Mouse (Mus musculus) gastrocnemius, postnatal 10 days (tissue): Measurements from ENCODE around the gene Enah. TPM values are rescaled to one million over a fixed set of nuclear protein-coding genes. Genes with fewer than 3 reads are reported as not detected.

ENCODE experiments used
- DNase-seq: peaks from one replicate; pipeline ENCODE4 v3.0.0; 2021; ENCODE audit warnings: mixed read lengths
- long read RNA-seq, 2 experiments: library from polyadenylated mRNA; stranded (forward); transcript quantifications; one replicate each; pipeline ENCODE4 v2.0.0; 2021
- total RNA-seq, 2 experiments: library from RNA; stranded (reverse); gene quantifications; 2 replicates each; pipeline ENCODE4 v1.2.3; 2021

The Enah gene
- 100 to 1,000 TPM in 1 of 2 experiments, 10 to 100 TPM in 1; 98.5 to 134 TPM for total RNA-seq
- long read RNA-seq, experiment 1, partial matches to known transcripts = 8 of 25 reads
- long read RNA-seq, experiment 1, other reads (novel, unspliced or antisense) = 16 of 25 reads
- long read RNA-seq, experiment 2, partial matches to known transcripts = 6 of 20 reads
- long read RNA-seq, experiment 2, other reads (novel, unspliced or antisense) = 14 of 20 reads

DNA sequence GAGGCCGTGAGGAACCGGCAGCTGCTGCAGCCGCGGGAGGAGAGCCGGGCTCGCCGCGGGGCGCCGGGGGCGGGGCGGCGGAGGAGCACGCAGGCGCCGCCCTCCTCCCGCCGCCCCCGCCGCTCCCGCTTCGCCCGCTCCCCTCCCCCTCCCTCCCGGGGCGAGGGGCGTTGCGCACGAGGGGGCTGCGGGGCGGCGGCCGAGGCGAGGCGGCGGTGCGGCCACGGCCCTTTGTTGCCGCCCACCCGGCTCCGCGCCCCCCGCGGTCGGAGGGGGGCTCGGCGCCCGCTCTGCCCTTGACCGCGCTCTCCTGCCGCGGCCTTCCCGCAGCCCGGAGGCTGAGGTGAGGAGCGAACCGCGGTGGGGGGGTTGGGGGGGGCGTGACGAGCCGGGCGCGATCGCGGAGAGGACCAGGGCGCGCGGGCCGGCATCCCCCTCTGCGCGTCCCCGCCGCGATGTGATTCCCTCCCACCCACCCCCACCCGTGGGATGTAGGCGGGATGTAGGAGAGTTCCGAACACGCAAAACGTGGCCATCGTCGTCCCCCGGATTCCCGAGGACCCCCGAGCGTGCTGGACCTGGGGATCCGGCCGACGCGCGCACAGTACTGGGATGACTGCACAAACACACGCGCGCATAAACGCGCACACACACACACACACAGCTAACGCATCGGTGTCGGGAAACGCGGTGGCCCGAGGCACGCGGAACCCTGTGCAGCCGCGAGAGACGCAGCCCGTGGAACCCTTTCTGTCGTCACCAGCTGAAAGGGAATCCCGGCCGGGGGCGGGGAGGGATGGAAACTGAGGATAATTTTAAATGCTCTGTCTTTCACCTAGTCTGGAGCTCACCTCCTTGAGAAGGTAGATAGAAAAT is at the start of gene Enah:
Gene Enah, minus strand, starts transcription at position 65 of the 876 bp plus-strand sequence.
- DNase-seq = peak; percentile 78

DNA sequence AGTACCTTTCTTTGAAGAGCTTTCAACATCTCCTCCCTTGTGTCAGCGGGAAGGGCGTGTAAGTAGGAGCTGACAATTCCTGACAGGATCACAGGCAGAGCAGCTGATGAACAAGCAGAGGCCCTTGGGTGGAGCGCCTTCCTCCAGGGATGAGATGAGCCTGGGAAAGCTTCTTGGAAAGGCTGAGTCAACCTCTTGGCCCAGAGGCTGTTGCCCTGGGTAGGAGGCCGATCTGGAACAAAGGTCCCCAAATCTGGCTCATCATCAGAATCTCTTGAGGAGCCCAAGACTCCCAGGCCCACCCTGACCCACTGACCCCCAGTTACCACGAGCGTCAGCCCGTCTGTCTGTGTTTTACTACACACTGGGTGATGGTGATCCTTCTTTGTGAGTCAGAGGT is 48.3 kb upstream of the Enah start:
- no peak for DNase-seq

DNA sequence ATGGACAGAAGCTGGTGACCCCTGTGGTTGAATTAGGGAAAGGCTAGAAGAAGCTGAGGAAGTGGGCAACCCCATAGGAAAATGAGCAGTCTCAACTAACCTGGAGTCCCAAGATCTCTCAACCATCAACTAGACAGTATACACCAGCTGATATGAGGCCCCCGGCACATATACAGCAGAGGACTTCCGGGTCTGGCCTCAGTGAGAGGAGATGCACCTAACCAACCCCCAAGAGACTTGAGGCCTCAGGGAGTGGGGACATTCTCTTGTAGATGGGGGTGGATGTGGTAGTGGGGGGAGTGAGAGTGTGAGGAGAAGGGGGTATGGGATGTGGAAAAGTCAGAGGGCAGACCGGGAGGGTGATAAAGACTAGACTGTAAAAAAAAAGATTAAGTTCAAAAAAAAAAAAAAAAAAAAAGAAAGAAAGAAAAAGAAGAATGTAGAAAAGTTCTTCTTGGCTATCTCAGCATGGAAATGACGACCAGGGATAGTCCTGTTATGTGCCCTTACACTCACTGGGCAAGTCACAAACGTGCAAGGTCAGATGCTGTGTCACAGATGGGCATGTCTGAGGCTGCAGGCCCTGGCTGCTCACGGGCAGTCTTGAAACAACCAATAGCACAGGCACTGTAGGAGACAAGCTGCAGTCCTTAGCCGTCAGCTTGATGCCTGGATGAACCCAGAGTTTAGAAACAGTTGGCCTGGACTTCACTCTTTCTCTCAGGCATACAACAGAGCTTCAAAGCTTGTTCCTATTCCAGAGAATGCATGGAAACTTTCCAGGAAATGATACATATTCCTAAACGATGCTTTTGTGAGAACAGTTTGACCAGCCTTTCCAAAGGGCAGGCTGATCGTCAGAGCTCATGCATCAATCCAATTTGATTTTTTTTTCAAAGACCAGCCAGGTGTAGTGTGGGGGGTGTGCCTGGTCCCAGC is 47.0 kb upstream of the Enah start:
- no peak for DNase-seq

DNA sequence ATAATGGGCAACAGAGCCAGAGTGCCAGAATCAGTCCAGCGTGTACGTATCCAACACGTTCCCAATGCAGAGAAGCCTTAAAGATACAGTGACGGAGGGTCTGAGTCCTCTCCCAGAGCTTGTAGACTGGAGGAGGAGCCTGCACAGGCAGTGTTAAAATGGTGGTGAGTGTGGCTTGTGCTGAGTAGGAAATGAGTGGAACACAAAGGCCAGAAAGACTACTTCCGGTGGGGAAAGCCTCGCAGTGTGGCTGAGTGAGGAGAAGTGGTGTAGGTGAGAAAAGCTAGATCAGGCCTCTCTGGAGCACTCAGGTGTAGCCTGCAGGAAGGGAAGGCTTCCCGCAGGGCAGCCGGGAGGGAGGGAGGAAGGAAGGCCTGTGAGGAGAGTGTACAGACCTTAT is 43.9 kb upstream of the Enah start:
- no peak for DNase-seq

DNA sequence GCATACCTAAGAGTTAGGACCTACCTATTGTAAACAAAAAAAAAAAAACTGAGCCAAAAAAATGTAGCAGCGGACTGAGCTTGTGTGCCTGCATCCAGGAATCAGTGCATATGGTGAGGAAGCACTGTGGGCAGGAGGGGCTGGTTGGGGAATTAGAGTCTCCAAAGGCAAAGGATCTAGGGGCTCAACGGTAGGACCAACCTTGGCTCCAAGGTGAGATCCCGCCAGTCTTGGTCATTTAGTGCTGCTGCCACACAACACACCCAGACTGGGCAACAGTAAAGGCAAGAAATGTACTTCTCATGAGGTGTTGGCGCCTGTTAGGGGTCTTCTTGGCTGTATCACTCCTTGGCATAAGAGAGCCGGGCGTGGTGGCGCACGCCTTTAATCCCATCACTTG is 43.0 kb upstream of the Enah start:
- DNase-seq = no peak

DNA sequence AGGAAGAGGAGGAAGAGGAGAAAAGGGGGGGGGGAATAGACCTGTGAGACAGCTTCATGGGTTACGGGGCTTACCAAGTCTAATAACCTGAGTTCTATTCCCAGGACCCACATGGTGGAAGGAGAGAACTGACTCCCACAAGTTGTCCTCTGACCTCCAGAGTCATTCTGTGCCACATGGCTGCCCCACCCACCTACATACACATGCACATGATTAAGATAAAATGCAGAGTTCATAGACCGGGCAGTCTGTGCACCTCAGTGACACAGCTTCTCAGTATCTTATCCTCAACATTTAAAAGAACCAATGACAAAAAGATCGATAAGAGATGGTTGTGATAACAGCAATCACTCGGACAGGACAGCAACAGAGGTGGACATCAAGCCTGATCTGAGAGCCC is 41.4 kb upstream of the Enah start:
- DNase-seq = no peak

DNA sequence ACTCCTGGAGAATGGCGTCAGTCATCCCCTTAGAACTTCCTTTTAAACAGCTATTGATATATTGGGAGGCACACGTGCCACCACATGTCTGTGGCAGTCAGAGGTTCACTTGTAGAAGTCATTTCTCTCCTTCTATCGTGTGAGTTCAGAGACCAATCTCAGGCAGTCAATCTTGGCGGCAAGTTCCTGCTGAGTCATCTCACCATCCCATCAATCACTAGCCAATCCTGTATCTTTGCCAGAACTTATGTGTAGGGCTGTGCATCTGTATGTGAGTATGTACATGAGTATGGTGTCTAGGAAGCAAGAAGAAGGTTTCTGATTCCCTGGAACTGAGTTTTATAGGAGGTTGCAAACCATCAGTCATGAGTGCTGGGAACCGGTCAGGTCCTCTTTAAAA is 40.0 kb upstream of the Enah start:
- no peak for DNase-seq

DNA sequence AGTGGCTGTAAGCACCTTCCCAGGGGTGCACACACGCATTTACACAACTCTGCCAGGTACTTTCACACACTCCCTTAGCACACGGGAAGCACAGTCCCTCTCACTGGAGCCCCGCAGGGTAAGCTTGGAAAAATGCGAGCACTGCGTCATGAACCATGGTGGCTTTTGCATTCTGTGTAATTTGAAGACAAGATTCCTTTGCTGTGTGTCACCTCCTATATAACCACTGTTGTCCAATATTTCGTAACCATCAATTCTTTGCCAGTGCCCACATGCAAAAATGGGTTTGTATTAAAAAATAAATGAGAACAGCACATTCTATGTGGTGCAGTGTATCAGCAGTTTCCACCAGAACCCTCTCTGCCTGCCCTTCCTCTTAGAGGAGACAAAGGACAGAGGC is 38.2 kb upstream of the Enah start:
- no peak for DNase-seq

DNA sequence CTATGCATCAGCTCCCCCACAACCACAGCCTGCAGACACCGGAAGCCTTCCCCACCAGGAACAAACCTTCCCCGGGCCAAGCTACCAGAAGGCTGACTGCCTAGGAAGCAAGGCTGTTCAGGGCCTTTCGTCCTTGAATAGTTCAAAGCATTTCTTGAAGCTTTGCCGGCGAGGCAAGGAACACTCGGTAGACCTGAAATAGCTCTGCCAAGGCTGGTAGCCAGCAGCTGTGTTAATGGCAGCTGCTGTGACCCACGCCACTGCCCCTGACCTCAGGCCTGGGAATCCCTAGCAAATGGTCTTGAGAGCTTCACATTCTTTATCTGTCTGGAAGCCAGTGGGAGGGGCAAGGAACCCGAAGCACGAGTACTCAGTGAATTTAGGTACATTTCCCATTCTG is 35.3 kb upstream of the Enah start:
- DNase-seq = peak; percentile 44

DNA sequence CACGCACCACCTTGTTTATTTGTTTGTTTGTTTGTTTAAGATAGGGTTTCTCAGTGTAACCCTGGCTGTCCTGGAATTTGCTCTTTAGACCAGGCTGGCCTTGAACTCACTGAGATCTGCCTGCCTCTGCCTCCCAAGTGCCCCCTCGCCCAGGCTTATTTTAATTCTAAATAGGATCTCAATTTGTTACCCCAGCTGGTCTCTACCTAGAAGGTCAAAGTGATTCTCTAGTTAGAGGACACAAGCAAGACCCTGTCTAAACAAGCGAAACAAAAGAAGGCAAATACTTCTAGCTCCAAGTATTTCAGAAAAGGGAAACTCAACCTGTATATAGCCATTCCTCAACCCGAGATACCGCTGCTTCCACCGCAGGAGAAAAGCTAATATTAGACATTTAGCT is 34.9 kb upstream of the Enah start:
- DNase-seq = no peak

DNA sequence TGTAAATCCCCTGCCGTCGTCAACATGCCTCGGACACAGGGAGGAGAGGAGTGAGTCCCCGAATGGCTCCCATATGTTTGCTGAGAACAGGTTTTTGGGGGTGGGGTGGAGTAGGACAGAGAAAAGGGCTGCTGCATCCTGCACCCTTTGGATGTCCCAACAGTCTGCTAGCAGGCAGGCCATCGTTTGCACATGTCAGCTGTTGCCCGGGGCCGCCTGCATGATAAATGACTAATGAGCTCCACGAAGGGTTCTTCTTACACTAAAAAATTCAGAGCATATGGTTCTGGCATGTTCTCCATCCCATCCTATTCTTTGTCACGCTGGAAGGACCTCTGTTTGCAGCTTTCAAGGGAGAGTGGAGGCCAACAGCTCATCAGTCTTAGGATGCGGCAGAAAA is 33.2 kb upstream of the Enah start:
- no peak for DNase-seq

DNA sequence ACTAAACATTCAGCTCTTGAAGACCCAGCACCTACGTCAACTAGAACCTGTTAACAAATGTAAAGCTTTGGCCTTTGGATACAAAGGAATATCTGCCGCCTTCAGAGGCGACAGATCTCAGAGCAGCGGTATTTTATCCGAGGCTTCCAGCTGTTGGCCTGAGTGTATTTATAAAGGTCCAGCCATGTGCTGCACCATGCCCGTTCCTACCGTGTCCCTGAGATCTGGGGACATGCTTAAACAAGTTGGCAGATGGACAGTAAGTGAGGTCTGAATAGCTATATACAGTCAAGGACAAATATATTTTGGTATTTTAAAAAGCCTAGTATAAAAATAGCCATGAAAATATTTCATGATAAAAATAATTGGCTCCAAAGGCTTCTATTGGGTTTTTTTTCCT is 32.6 kb upstream of the Enah start:
- no peak for DNase-seq

DNA sequence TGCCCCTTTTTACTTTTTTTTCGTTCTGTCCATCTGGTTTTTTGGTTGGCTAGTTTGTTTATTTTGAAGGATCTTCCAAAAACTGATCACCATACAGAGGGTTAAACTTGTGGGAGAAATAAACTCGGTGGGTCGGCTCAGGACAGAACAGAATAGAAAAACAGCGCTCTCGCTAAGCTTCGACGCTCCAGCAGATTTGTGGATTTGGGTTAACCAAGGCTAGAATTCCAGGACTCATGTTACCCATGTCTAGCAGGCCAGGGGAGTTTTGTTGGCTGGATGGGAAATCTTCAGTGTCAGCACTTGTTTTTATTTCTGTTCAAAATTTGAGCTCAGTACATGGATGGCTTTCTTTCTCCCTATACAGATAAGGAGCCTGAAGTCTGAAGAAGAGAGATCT is 30.0 kb upstream of the Enah start:
- no peak for DNase-seq

DNA sequence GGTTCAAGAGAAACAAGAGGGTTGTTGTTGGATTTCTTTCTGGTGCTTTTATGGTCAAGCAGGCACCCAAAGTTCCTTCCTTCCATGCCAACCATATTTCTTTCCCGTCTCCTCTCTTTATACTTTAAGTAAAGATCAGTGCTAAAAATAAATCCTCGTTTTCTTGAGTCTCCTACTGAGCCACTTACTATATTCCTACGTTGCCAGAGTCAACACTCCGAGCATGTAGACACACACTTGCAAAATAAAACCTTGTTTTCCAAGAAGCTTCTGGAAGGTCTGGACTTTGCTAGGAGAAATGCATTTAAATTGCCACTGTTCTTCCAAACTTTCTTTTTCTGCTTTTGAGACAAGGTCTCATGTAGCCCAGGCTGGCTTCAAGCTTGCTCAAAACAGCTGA is 28.3 kb upstream of the Enah start:
- DNase-seq = no peak

DNA sequence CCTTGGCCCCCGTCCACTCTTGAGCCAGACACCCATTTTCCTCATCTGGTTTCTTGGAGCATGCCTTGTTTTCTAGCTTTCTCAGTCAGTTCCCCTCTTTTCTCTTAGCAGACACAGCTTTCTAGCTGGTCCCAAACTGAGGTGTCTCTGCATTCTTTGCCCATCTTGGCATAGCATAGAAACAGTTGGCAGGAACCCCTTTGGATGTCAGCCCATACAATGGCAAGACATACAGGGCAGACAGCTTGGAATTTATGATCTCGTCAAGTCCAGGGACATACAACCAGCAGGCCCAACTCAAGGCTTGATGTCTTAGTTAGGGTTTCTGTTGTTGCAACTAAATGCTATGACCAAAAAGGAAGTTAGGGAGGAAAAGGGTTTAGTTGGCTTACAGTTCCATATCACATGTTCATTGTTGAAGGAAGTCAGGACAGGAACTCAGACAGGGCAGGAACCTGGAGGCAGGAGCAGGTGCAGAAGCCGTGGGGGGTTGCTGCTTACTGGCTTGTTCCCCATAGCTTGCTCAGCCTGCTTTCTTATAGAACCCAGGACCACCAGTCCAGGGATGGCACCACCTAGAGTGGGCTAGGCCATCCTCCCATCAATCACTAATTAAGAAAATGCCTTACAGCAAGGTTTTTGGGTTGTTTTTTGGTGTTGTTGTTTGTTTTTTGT is 27.4 kb upstream of the Enah start:
- no peak for DNase-seq

DNA sequence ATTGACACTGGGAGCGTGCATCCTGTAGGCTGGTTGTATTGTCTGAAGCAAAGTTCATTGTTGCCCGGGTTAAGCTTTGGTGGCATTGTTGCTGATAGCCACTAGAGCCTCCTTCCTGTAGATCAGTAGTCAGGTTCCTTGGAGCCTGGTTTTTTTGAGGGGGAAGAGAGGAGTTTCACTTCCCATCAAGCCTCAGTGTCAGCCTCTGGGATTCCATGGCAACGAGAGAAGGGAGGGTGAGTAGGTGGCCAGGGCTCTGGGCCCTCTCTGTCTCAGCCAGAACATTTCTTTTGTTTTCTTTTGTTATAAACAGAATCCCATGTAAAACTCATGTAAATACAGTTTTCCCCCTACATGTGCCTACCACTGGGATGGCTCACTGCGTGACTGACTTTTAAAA is 25.4 kb upstream of the Enah start:
- no peak for DNase-seq

DNA sequence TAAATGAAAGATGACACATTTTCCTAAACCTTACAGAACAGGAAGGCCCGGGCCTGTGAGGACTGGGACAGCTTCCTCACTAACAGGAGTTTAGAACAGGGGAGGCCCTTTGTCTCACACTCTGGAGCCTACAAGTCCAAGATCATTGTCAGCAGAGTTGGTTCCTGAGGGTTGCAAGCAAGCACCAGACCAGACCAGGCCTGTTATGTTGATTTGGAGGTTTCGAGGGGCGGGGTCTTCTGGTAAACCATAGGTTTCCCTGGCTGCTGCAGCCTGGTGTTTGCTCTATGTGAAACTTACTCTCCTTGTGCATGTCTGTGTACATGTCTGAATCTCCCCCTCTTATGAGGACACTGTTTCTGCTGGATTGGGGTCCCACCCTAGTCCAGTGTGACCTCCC is 20.7 kb upstream of the Enah start:
- no peak for DNase-seq

DNA sequence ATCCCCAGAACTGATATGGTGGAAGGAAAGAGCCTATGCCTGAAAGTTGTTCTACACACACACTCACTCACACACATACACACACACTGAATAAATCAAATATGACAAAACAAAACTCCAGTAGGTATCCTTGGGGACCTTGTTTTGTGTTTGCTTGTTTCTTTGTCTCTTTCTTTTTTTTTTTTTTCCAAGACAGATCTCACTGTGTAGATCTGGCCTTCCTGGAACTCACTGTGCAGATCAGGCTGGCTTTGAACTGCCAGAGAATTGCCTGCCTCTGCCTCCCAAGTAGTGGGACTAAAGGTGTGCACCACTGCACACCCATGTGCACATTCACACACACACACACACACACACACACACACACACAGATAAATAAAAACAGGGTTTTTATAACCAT is 12.0 kb upstream of the Enah start:
- DNase-seq = no peak

DNA sequence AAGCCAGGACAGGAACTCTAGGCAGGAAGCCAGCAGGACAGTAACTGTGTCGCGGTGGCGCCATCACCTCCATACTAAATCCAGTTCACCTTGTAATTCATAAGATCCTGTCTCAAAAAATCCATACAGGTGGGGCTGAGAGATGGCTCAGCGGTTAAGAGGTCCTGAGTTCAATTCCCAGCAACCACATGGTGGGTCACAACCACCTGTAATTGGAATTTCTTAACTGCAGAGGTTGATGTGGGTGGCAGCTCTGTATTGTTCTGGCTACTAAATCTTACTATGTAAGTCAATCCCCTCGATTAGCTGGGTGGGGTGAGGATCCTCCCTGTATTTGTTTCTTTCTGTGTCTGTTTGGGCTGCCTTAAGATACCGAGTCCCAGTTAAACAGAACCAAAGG is 11.3 kb upstream of the Enah start:
- DNase-seq = no peak

DNA sequence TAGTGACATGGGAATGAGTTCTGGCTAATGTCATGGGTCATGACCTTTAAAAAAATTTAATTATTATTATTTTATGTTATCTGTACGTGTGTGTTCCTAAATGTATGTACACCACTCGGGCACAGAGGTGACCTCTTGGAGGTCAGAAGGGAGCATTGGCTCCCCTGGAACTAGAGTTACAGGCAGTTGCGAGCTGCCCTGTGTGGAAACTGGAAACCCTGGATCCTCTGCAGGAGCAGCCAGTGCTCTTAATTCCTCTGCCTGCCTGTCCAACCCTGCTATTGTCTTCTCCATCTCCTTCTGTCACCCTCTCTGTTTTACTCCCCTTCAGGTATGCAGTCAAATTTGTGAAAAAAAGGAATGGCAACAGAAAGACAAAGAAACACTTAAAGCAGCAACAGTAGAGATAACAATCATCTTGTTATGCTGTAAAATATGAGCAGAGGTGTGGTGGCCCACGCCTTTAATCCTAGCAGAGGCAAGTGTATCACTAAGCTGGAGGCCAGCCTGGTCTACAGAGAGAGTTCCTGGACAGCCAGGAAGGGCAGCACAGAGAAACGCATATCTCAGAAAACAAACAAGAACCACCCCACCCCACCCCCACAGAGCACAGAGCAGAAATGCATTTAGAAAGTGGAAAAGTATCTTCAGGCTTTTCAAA is 10.3 kb upstream of the Enah start:
- no peak for DNase-seq
